ENCODE assay signal across 9 mouse cellular contexts in genomic region chr5:114587908-114588307, GRCm38 (mm10). TPM values are rescaled to one million over a fixed set of nuclear protein-coding genes. Genes with fewer than 3 reads are reported as not detected.
DNase-seq lines count a peak whose midpoint lies in the region; ATAC-seq and TF ChIP-seq lines count a peak whose summit lies in the region.
"Had no signal": no experiment of that assay in that cellular context is flagged by ENCODE, and none has a peak within 500 bp of the region (broad histone marks: within the 10 kb centered on the region; RNA-seq: fewer than 3 reads in every experiment).

No protein-coding gene starts in this region.

- DNase-seq in forebrain, embryonic 14.5 days (ENCODE audit: low spot score), result no peak
- no peak for DNase-seq in forebrain, postnatal 0 days
- DNase-seq in ES-CJ7 (ENCODE audit: low read depth, low spot score), result peak; percentile 71
- DNase-seq in gastrocnemius, adult 2 months, result peak; percentile 68
- peak; percentile 44 to 49 (median 47) for DNase-seq in liver, embryonic 14.5 days (ENCODE audit: low read depth in 3 of 3, low spot score in 3 of 3)
- peak; percentile 54 to 88 for DNase-seq in spleen, postnatal 10 days (ENCODE audit: low spot score in 2 of 2)
- DNase-seq in frontal cortex, postnatal 10 days (ENCODE audit: low spot score in 2 of 2), result no peak
- no peak for DNase-seq in left cerebral cortex, postnatal 25 days (ENCODE audit: low spot score in 2 of 2)

- WGBS in forebrain, embryonic 14.5 days, result 44% methylated on average over 9 of the region's 9 CpGs
- 48% methylated on average over 9 of the region's 9 CpGs for WGBS in forebrain, postnatal 0 days
- 26% methylated on average over 9 of the region's 9 CpGs for WGBS in liver, embryonic 14.5 days (ENCODE audit: insufficient replicate concordance)

- no peak for TF ChIP-seq CTCF in forebrain, postnatal 0 days (IDR thresholded peaks at IDR 0.05; ENCODE audit: low read depth)
- TF ChIP-seq CTCF in gastrocnemius, adult 2 months (IDR thresholded peaks at IDR 0.05), result no peak
- no peak for TF ChIP-seq CTCF in liver, embryonic 14.5 days (IDR thresholded peaks at IDR 0.05; ENCODE audit: low read depth)

- H3K9ac ChIP-seq in forebrain, embryonic 14.5 days (ENCODE audit: low read length), result no peak overlapping the region
- no peak overlapping the region for H3K9ac ChIP-seq in forebrain, postnatal 0 days
- no peak overlapping the region for H3K9ac ChIP-seq in liver, embryonic 14.5 days (replicated peaks)
- H3K9ac ChIP-seq: heart, embryonic 13.5 days had no signal

- no peaks in the 10 kb centered on the region for H3K36me3 ChIP-seq in forebrain, embryonic 14.5 days (ENCODE audit: control insufficient read depth, insufficient read depth, low read length)
- H3K36me3 ChIP-seq in forebrain, postnatal 0 days (ENCODE audit: insufficient read depth), result no peaks in the 10 kb centered on the region
- no peaks in the 10 kb centered on the region for H3K36me3 ChIP-seq in liver, embryonic 14.5 days (replicated peaks; ENCODE audit: control insufficient read depth, insufficient read depth, low read depth)
- H3K36me3 ChIP-seq: heart, embryonic 13.5 days had no signal

- intact Hi-C loops in gastrocnemius, adult 2 months (cut with DNase I), result no loop called here
- intact Hi-C loops in left cerebral cortex, postnatal 25 days (cut with DNase I), result no loop called here

- no peak for ATAC-seq in forebrain, embryonic 14.5 days
- ATAC-seq in forebrain, postnatal 0 days, result no peak
- no peak for ATAC-seq in liver, embryonic 14.5 days (ENCODE audit: insufficient read depth)

- TF ChIP-seq EP300 in liver, embryonic 14.5 days (IDR thresholded peaks at IDR 0.05; ENCODE audit: low read depth), result no peak

- H3K4me3 ChIP-seq in forebrain, embryonic 14.5 days (ENCODE audit: low read depth, low read length), result no peak overlapping the region
- no peak overlapping the region for H3K4me3 ChIP-seq in forebrain, postnatal 0 days (ENCODE audit: low read depth, low read length)
- no peak overlapping the region for H3K4me3 ChIP-seq in gastrocnemius, adult 2 months
- H3K4me3 ChIP-seq in liver, embryonic 14.5 days (ENCODE audit: insufficient read depth in 1 of 2, low read depth in 2 of 2, low read length in 2 of 2), result no peak overlapping the region
- H3K4me3 ChIP-seq: heart, embryonic 13.5 days had no signal

- H3K4me2 ChIP-seq in forebrain, embryonic 14.5 days (ENCODE audit: low read length), result no peak overlapping the region
- no peak overlapping the region for H3K4me2 ChIP-seq in forebrain, postnatal 0 days (ENCODE audit: low read depth)
- no peak overlapping the region for H3K4me2 ChIP-seq in liver, embryonic 14.5 days (ENCODE audit: low read depth)
- H3K4me2 ChIP-seq: heart, embryonic 13.5 days had no signal

- H3K27me3 ChIP-seq in forebrain, embryonic 14.5 days (replicated peaks; ENCODE audit: control insufficient read depth, insufficient read depth, low read length), result peaks cover 5% of the 10 kb centered on the region; the same call in 1 of the 2 replicates
- peaks cover 23% of the 10 kb centered on the region for H3K27me3 ChIP-seq in forebrain, postnatal 0 days (ENCODE audit: insufficient read depth, low read length)
- no peaks in the 10 kb centered on the region for H3K27me3 ChIP-seq in liver, embryonic 14.5 days (ENCODE audit: control insufficient read depth, insufficient read depth, low read length)

- H3K9me3 ChIP-seq in forebrain, embryonic 14.5 days (replicated peaks; ENCODE audit: control insufficient read depth, low read length), result no peaks in the 10 kb centered on the region
- H3K9me3 ChIP-seq in forebrain, postnatal 0 days (ENCODE audit: low read length), result no peaks in the 10 kb centered on the region
- H3K9me3 ChIP-seq in liver, embryonic 14.5 days (ENCODE audit: control insufficient read depth, low read length), result no peaks in the 10 kb centered on the region
- H3K9me3 ChIP-seq: heart, embryonic 13.5 days had no signal

- H3K4me1 ChIP-seq in forebrain, embryonic 14.5 days (ENCODE audit: control insufficient read depth, insufficient read depth, low read length), result peaks cover 55% of the 10 kb centered on the region
- no peaks in the 10 kb centered on the region; the same call in 1 of the 2 replicates for H3K4me1 ChIP-seq in forebrain, postnatal 0 days (ENCODE audit: insufficient read depth)
- H3K4me1 ChIP-seq in liver, embryonic 14.5 days (replicated peaks; ENCODE audit: control insufficient read depth in 2 of 2, insufficient read depth in 2 of 2, low read length in 1 of 2), result peaks cover 7 to 32% of the 10 kb centered on the region in 2 experiments

- H3K27ac ChIP-seq in forebrain, embryonic 14.5 days (ENCODE audit: low read depth, low read length), result 0 out of 2 replicates have a peak overlapping the region, but pooled peaks have one; percentile 14
- H3K27ac ChIP-seq in forebrain, postnatal 0 days (ENCODE audit: low read depth, low read length), result no peak overlapping the region
- H3K27ac ChIP-seq in gastrocnemius, adult 2 months, result no peak overlapping the region
- H3K27ac ChIP-seq in liver, embryonic 14.5 days, result no peak overlapping the region
- H3K27ac ChIP-seq: heart, embryonic 13.5 days had no signal

RNA-seq across cellular contexts. Expression of gene Fam222a, which starts 20.1 kb away (rescaled TPM):
- polyA plus RNA-seq in forebrain, embryonic 14.5 days (2014; fragmentation: Nextera tagmentation; extraction: Ambion mirVana), result 4.5 and 5.0 TPM in 2 replicates
- total RNA-seq in forebrain, postnatal 0 days (2014; rRNA removed), result 6.2 and 8.2 TPM in 2 replicates
- polyA plus RNA-seq in forebrain, postnatal 0 days (2015; fragmentation: Nextera tagmentation; extraction: Ambion mirVana), result 2.9 and 3.4 TPM in 2 replicates
- 1 to 10 TPM in 1 of 2 experiments, under 1 TPM in 1; 0.18 to 1.1 TPM for total RNA-seq in gastrocnemius, adult 2 months (2021)
- 0.63 and 0.71 TPM in 2 replicates for polyA plus RNA-seq in liver, embryonic 14.5 days (2012; rRNA removed)
- 0.44 and 0.56 TPM in 2 replicates for polyA plus RNA-seq in liver, embryonic 14.5 days (2014; fragmentation: Nextera tagmentation; extraction: Ambion mirVana)
- 10 to 100 TPM in 1 of 2 experiments, 1 to 10 TPM in 1; 6.8 to 12.8 TPM for total RNA-seq in left cerebral cortex, postnatal 25 days (2021)

Comparison
In these comparisons a context has a peak if more than half of its experiments do, and no peak if none do; other contexts are left out.
1. DNase-seq: peak in ES-CJ7 (single experiment), gastrocnemius, adult 2 months (single experiment), liver, embryonic 14.5 days (3 of 3) and spleen, postnatal 10 days (2 of 2); none in forebrain, embryonic 14.5 days (single experiment), forebrain, postnatal 0 days (single experiment), frontal cortex, postnatal 10 days (0 of 2) and left cerebral cortex, postnatal 25 days (0 of 2).